18 mouse cellular contexts compared by ENCODE assay signal in the genomic region with DNA sequence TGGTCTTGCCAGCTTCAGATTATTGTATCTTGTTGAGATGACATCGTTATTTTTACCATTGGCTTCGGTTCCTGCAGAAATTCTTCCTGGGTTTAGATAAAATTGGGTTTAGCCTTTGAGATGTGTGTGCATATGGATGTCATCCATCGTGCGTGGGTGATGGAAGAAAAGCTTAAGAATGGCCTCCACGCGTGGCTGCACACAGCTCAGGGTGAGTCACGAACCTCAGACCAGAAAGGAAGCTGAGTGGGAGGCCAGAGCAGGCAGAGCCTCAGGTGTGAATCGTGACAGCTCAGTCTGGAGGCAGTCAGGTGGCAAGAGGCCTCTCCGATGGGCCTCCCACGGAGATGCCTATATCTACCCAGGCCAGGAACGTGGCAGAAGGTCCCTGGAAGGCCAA. TPM values are rescaled to one million over a fixed set of nuclear protein-coding genes. Genes with fewer than 3 reads are reported as not detected.
DNase-seq lines count a peak whose midpoint lies in the region; ATAC-seq and TF ChIP-seq lines count a peak whose summit lies in the region.
"Had no signal": no experiment of that assay in that cellular context is flagged by ENCODE, and none has a peak within 500 bp of the region (broad histone marks: within the 10 kb centered on the region; RNA-seq: fewer than 3 reads in every experiment).

No protein-coding gene starts in this region.

- peak; percentile 31 to 54 for DNase-seq in layer of hippocampus, adult 18-20 months (ENCODE audit: low spot score in 2 of 2)
- DNase-seq in layer of hippocampus, postnatal 10 days (ENCODE audit: low spot score in 2 of 2), result no peak
- peak; percentile 55 to 85 for DNase-seq in cerebellum, adult 2 months
- DNase-seq in frontal cortex, postnatal 36 days (ENCODE audit: low spot score in 2 of 2), result peak; percentile 81 to 94
- peak; percentile 75 to 90 for DNase-seq in right cerebral cortex, postnatal 10 days (ENCODE audit: low spot score in 2 of 2)
- DNase-seq in embryo, embryonic 11 days, result no peak
- DNase-seq in spleen, adult 18-20 months, result no peak
- DNase-seq: adrenal gland, postnatal 10 days; gastrocnemius, postnatal 36 days had no signal

- H3K4me2 ChIP-seq in forebrain, embryonic 16.5 days (ENCODE audit: low read length), result no peak overlapping the region
- H3K4me2 ChIP-seq: hindbrain, embryonic 14.5 days; kidney, embryonic 15.5 days; limb, embryonic 15.5 days; midbrain, embryonic 12.5 days; neural tube, embryonic 12.5 days; stomach, embryonic 15.5 days had no signal

- WGBS in cerebellum, adult 2 months, result 16% methylated on average over 11 of the region's 11 CpGs
- WGBS in forebrain, embryonic 16.5 days, result 70% methylated on average over 11 of the region's 11 CpGs

- H3K27ac ChIP-seq in cerebellum, adult 2 months (ENCODE audit: insufficient read depth, low read length), result no peak overlapping the region
- no peak overlapping the region for H3K27ac ChIP-seq in forebrain, embryonic 16.5 days (ENCODE audit: low read length)
- H3K27ac ChIP-seq: hindbrain, embryonic 14.5 days; kidney, embryonic 15.5 days; limb, embryonic 15.5 days; midbrain, embryonic 12.5 days; neural tube, embryonic 12.5 days; stomach, embryonic 15.5 days had no signal

- no peaks in the 10 kb centered on the region for H3K4me1 ChIP-seq in cerebellum, adult 2 months (ENCODE audit: control insufficient read depth, insufficient read depth, low read length)
- no peaks in the 10 kb centered on the region for H3K4me1 ChIP-seq in forebrain, embryonic 16.5 days (replicated peaks; ENCODE audit: control insufficient read depth, insufficient read depth, low read length)
- H3K4me1 ChIP-seq: neural tube, embryonic 12.5 days; stomach, embryonic 15.5 days had no signal

- H3K9me3 ChIP-seq in forebrain, embryonic 16.5 days (ENCODE audit: control insufficient read depth, low read length), result no peaks in the 10 kb centered on the region
- H3K9me3 ChIP-seq: kidney, embryonic 15.5 days; limb, embryonic 15.5 days; midbrain, embryonic 12.5 days; neural tube, embryonic 12.5 days; stomach, embryonic 15.5 days had no signal

- no peaks in the 10 kb centered on the region for H3K36me3 ChIP-seq in forebrain, embryonic 16.5 days (ENCODE audit: control insufficient read depth, insufficient read depth)
- H3K36me3 ChIP-seq: kidney, embryonic 15.5 days; limb, embryonic 15.5 days; midbrain, embryonic 12.5 days; neural tube, embryonic 12.5 days; stomach, embryonic 15.5 days had no signal

- no peak for TF ChIP-seq CTCF in cerebellum, adult 2 months (IDR thresholded peaks at IDR 0.05; ENCODE audit: borderline replicate concordance, insufficient read depth, low read depth, low read length)

- no peak for ATAC-seq in forebrain, embryonic 16.5 days
- ATAC-seq: CD4-positive, CD25-positive, alpha-beta regulatory T cell, adult 4 months had no signal

- H3K4me3 ChIP-seq in cerebellum, adult 2 months (replicated peaks; ENCODE audit: insufficient read depth, low read depth, low read length), result no peak overlapping the region
- H3K4me3 ChIP-seq in forebrain, embryonic 16.5 days (replicated peaks; ENCODE audit: low read length), result no peak overlapping the region
- H3K4me3 ChIP-seq: erythroblast, embryonic 14.5 days; kidney, embryonic 15.5 days; limb, embryonic 15.5 days; midbrain, embryonic 12.5 days; neural tube, embryonic 12.5 days; stomach, embryonic 15.5 days had no signal

- H3K9ac ChIP-seq in forebrain, embryonic 16.5 days (replicated peaks; ENCODE audit: low read depth, low read length), result no peak overlapping the region
- H3K9ac ChIP-seq: hindbrain, embryonic 14.5 days; kidney, embryonic 15.5 days; limb, embryonic 15.5 days; midbrain, embryonic 12.5 days; neural tube, embryonic 12.5 days; stomach, embryonic 15.5 days had no signal

- H3K27me3 ChIP-seq in cerebellum, adult 2 months (ENCODE audit: control insufficient read depth, insufficient read depth, low read length), result no peaks in the 10 kb centered on the region
- H3K27me3 ChIP-seq in forebrain, embryonic 16.5 days (replicated peaks; ENCODE audit: control insufficient read depth, insufficient read depth, low read length), result no peaks in the 10 kb centered on the region
- H3K27me3 ChIP-seq: kidney, embryonic 15.5 days; limb, embryonic 15.5 days; neural tube, embryonic 12.5 days; stomach, embryonic 15.5 days had no signal

- no peak for TF ChIP-seq POLR2A in cerebellum, adult 2 months (IDR thresholded peaks at IDR 0.05; ENCODE audit: borderline replicate concordance, insufficient read depth, low read length)

RNA-seq across cellular contexts. Expression of a gene that starts 34.8 kb away (rescaled TPM):
- total RNA-seq in layer of hippocampus, adult 18-20 months (2021), result 10 to 100 TPM; 83.8 to 89.3 TPM
- total RNA-seq in layer of hippocampus, postnatal 10 days (2021), result 10 to 100 TPM; 87.0 to 89.8 TPM
- polyA plus RNA-seq in cerebellum, adult 2 months (2012; rRNA removed), result 102 and 108 TPM in 2 replicates
- polyA plus RNA-seq in forebrain, embryonic 16.5 days (2015; fragmentation: Nextera tagmentation; extraction: Ambion mirVana), result 69.2 and 74.2 TPM in 2 replicates

RNA-seq across cellular contexts. Expression of a gene that starts 37.2 kb away (rescaled TPM):
- total RNA-seq in layer of hippocampus, adult 18-20 months (2021), result 10 to 100 TPM; 14.3 to 15.9 TPM
- 10 to 100 TPM; 13.7 to 13.8 TPM for total RNA-seq in layer of hippocampus, postnatal 10 days (2021)
- 33.8 and 34.1 TPM in 2 replicates for polyA plus RNA-seq in cerebellum, adult 2 months (2012; rRNA removed)
- polyA plus RNA-seq in forebrain, embryonic 16.5 days (2015; fragmentation: Nextera tagmentation; extraction: Ambion mirVana), result 24.2 and 28.3 TPM in 2 replicates

Comparison
In these comparisons a context has a peak if more than half of its experiments do, and no peak if none do; other contexts are left out.
1. DNase-seq: peak in layer of hippocampus, adult 18-20 months (2 of 2), cerebellum, adult 2 months (2 of 2), frontal cortex, postnatal 36 days (2 of 2) and right cerebral cortex, postnatal 10 days (2 of 2); none in layer of hippocampus, postnatal 10 days (0 of 2), embryo, embryonic 11 days (single experiment) and spleen, adult 18-20 months (0 of 2).